Mouse (Mus musculus) effector memory CD4-positive, alpha-beta T cell, adult 7 months (primary cell): Measurements from ENCODE around the gene Smchd1. TPM values are rescaled to one million over a fixed set of nuclear protein-coding genes. Genes with fewer than 3 reads are reported as not detected.

Source experiments
- polyA plus RNA-seq: library from polyadenylated mRNA; unstranded; fragments of 100-300 nt; shearing (Covaris generic); gene quantifications from one replicate; pipeline ENCODE4 v1.2.1, GENCODE M21; 2017

The Smchd1 gene
- polyA plus RNA-seq = 173 TPM

DNA sequence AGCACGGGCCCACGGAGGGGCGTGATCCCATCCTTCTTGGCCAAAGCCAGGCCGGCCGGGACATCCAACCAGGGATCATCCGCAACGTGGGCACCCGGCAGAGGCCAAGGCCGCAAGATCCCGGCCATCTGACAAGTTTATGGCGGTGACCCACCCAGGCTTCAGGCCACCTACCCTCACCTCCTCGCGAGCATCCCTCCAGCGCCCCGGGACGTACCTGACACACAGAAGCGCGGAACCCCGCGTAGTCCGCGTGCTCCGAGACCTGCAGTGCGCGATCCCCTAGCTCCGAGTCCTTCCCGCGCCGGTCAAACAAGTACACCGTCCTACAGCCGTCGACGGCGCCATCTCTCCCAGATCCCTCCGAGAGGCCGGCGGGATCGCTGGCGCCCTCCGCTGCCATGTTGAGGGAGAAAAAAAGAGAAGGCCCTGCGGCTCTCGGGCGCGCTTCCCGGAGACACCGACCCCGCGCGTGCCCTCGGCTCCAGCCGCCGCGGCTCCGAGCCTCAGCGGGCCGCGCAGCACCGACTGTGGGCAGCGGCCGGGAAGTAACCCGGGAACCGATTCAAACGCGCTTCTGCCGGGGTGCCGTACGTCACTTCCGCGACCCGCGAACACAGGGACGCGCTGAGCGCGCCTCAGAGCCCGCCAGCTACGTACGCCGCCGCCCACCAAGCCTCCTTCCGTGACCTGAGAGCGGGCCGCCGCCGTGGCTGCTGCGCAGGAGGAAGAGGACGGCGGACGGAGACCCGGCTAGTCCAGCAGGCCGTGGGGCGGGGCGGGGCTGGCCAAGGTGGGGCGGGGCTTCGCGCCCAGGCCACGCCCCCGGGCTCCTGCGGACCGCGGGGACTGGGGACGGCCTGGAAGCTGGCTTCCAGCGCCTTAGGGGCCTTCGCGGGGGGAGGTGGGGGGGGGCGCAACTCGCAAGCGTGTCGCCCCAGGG, at the start of gene Smchd1:
Gene Smchd1 (minus strand): TSS at position 582 of the 943 bp plus-strand sequence.

DNA sequence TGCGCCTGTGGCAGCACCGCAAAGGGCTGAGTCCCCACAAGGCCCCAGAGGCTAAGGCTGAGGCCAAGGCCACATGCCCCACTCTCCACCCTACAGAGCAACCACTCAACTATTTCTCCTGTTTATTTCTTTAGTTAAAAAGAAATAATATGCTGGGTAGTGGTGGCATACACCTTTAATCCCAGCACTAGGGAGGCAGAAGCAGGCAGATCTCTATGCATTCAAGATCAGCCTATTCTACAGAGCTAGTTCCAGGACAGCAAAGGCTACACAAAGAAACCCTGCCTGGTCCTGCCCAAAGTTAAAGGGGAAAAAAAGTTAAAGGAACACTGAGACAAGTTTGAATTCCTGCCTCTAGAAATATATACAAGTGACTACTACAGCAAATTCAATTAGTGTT, 15.3 kb downstream of the Smchd1 start, which contains the start of gene Gm4707:
Gene Gm4707 (minus strand): TSS at position 101 of the 400 bp plus-strand sequence.

DNA sequence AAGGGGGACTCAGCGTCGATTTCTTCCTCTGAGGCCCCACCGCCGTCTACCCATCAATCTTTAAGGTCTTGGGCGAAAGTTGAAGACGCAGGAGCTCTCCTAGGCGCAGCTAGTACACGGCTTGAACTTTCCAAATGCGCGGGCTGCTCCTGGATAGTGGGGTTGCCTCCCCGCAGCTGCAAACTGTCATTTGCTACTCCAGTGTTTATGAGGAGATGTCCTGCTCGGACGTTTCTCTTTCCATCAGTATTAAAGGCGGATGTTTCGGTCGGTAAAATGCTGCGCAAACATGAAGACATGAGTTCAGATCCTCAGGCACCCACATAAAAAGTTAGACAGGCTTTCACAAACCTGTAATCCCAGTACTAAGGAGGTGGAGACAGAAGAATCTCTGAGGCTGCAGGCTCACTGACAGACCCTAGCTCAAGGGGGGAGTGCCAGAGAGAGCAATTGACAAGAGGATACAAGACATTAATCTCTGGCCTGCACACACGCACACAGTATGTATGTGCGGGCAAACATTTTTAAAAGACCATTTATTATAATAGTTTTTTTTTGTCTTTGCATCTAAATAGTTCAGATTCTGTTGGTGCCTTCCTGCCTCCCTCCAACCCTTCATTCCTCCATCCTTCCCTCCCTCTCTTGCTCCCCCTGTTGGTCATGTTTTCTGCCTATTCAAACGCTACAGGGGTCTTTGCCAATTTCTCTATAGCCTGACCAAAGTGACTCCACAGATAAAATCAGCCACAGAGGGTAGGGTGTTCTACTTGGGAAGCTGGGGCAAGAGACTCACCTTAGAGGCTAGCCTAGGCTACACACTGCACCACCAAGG, 163.6 kb downstream of the Smchd1 start, which contains the start of gene Emilin2:
Gene Emilin2 (minus strand): TSS at position 639 of the 832 bp plus-strand sequence.

Other genes with a start within 250 kb of the Smchd1 start
- not detected for gene Emilin2, start 163.4 kb downstream of the Smchd1 start, polyA plus RNA-seq
- gene Gm4707, start 15.4 kb downstream of the Smchd1 start, polyA plus RNA-seq = 10.1 TPM
- gene Ndc80, start 51.5 kb upstream of the Smchd1 start, polyA plus RNA-seq = 10.3 TPM
- 0.61 TPM for gene Spdya, start 76.7 kb upstream of the Smchd1 start, polyA plus RNA-seq
- 170 TPM for gene Wdr43, start 140.6 kb upstream of the Smchd1 start, polyA plus RNA-seq
- gene Togaram2, start 197.9 kb upstream of the Smchd1 start, polyA plus RNA-seq = 0.59 TPM